Mouse (Mus musculus) brain, embryonic 14.5 days (tissue): Measurements from ENCODE around the gene Ttc30a2.

Experiments used
- CTCF ChIP-seq: fragments of 200-500 bp; IDR thresholded peaks from 2 replicates; pipeline ENCODE4 v1.5.1; 2012; ENCODE audit warnings: inconsistent platforms, mild to moderate bottlenecking, moderate library complexity, borderline replicate concordance; ENCODE audit not compliant: insufficient read depth, insufficient read length; ENCODE audit errors: extremely low read depth
- POLR2A ChIP-seq: fragments of 200-500 bp; IDR thresholded peaks from 2 replicates; pipeline ENCODE4 v1.6.1; 2012; ENCODE audit warnings: mild to moderate bottlenecking, inconsistent platforms, borderline replicate concordance; ENCODE audit not compliant: poor library complexity, insufficient read depth, insufficient read length, severe bottlenecking; ENCODE audit errors: extremely low read depth

DNA sequence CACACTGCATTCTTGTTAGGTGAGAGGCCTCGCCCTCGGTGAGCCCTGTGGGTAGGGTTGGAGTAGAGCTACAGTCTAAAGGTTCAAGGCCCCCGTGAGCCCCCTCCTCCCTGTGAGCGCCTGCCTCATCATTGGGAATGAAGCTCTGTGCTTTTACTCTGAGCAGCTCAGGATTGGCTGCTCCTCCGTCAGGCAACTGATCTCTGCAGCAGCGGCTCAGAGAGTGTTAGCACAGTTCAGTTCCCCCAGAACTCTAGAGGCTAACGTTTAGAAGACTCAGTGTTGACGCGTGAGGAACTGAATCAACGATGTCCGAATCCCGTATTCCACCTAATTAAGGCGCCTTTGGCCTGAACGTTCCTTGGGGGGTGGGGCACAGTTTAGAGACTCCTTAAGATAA is 22.3 kb downstream of the Ttc30a2 start:
- TF ChIP-seq CTCF, result no peak
- no peak for TF ChIP-seq POLR2A
